In the genomic region with DNA sequence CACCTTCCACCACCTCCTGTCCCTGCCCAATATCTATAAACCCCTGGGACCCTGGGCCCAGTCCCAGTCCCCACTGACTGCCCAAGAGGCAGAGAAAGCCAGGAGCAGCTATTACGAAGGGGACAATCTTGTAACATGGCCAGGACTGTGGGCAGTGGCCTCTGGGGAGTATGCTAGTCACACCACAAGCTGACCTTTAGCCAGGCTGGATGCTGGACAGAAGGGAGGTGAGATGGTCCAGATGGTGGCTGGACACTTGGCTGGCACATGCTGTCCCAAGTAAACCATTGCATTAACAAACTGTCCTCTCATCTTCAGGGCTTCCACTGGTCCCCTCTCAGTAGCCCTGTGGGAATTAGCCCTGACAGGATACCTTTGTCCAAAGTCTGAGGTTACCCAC, we compare ENCODE assay signal across 14 mouse cellular contexts.
DNase-seq lines count a peak whose midpoint lies in the region; ATAC-seq and TF ChIP-seq lines count a peak whose summit lies in the region.
"Had no signal": no experiment of that assay in that cellular context is flagged by ENCODE, and none has a peak within 500 bp of the region (broad histone marks: within the 10 kb centered on the region; RNA-seq: fewer than 3 reads in every experiment).

No protein-coding gene starts in this region.

- no peaks in the 10 kb centered on the region for H3K79me2 ChIP-seq in myocyte (ENCODE audit: control insufficient read depth, insufficient read depth)

- WGBS in heart, embryonic 10.5 days: 63% methylated on average over 1 of the region's 1 CpGs
- WGBS in lung, postnatal 0 days: 75% methylated on average over 1 of the region's 1 CpGs
- 69% methylated on average over 1 of the region's 1 CpGs for WGBS in lung, adult 2 months

- DNase-seq in adrenal gland, postnatal 10 days: peak; percentile 69
- DNase-seq in adrenal gland, postnatal 4 days (ENCODE audit: low spot score in 2 of 2): no peak
- no peak for DNase-seq in heart, embryonic 10.5 days (ENCODE audit: low spot score)
- no peak for DNase-seq in heart, adult 8-10 months (ENCODE audit: low spot score)
- DNase-seq in lung, postnatal 0 days (ENCODE audit: low spot score): peak; percentile 28
- no peak for DNase-seq in lung, adult 2 months
- DNase-seq in right cerebral cortex, postnatal 25 days: no peak
- DNase-seq: cerebellum, postnatal 14 days had no signal

- peaks cover 87% of the 10 kb centered on the region for H3K4me1 ChIP-seq in heart, embryonic 10.5 days
- peaks cover 41% of the 10 kb centered on the region for H3K4me1 ChIP-seq in lung, postnatal 0 days (ENCODE audit: insufficient read depth, low read depth, low read length)
- H3K4me1 ChIP-seq in lung, adult 2 months (ENCODE audit: control insufficient read depth, insufficient read depth, low read length): peaks cover 3% of the 10 kb centered on the region; the same call in 1 of the 2 replicates

- TF ChIP-seq CTCF in lung, postnatal 0 days (IDR thresholded peaks at IDR 0.05): no peak
- TF ChIP-seq CTCF in lung, adult 2 months (IDR thresholded peaks at IDR 0.05; ENCODE audit: insufficient read depth, low read length): no peak

- peak overlapping the region; percentile 89 for H3K27ac ChIP-seq in heart, embryonic 10.5 days
- H3K27ac ChIP-seq in lung, postnatal 0 days (ENCODE audit: low read length): no peak overlapping the region
- H3K27ac ChIP-seq: hindbrain, postnatal 0 days; layer of hippocampus, adult 2 months had no signal

- no peak overlapping the region for H3K4me3 ChIP-seq in heart, embryonic 10.5 days
- no peak overlapping the region for H3K4me3 ChIP-seq in lung, postnatal 0 days (ENCODE audit: low read depth, low read length)
- no peak overlapping the region for H3K4me3 ChIP-seq in lung, adult 2 months (replicated peaks; ENCODE audit: extremely low read depth, low read depth, low read length)
- H3K4me3 ChIP-seq in myocyte: no peak overlapping the region
- H3K4me3 ChIP-seq: embryonic facial prominence, embryonic 12.5 days; forebrain, embryonic 10.5 days; layer of hippocampus, adult 2 months had no signal

- H3ac ChIP-seq in myocyte (ENCODE audit: control insufficient read depth, insufficient read length): no peak overlapping the region

- peak; percentile 63; the same call in 1 of the 2 replicates for TF ChIP-seq EP300 in lung, postnatal 0 days (IDR thresholded peaks at IDR 0.05)

- H3K27me3 ChIP-seq in heart, embryonic 10.5 days (ENCODE audit: insufficient read depth, poor library complexity, severe bottlenecking): no peaks in the 10 kb centered on the region
- no peaks in the 10 kb centered on the region for H3K27me3 ChIP-seq in lung, postnatal 0 days (replicated peaks; ENCODE audit: insufficient read depth, low read length)
- no peaks in the 10 kb centered on the region for H3K27me3 ChIP-seq in myocyte (ENCODE audit: control insufficient read depth, insufficient read depth, insufficient read length)
- H3K27me3 ChIP-seq: embryonic facial prominence, embryonic 12.5 days had no signal

- ATAC-seq in lung, postnatal 0 days: peak; percentile 45
- ATAC-seq: hindbrain, postnatal 0 days had no signal

- no peak overlapping the region for H3K9ac ChIP-seq in lung, postnatal 0 days (replicated peaks; ENCODE audit: low read depth)
- H3K9ac ChIP-seq: embryonic facial prominence, embryonic 12.5 days had no signal

- no peak for TF ChIP-seq POLR2A in lung, adult 2 months (IDR thresholded peaks at IDR 0.05; ENCODE audit: borderline replicate concordance, extremely low read depth, low read depth, low read length)
- TF ChIP-seq POLR2A in myocyte (IDR thresholded peaks at IDR 0.05; ENCODE audit: insufficient read length, low read depth): no peak

- no peaks in the 10 kb centered on the region for H3K9me3 ChIP-seq in heart, embryonic 10.5 days
- H3K9me3 ChIP-seq in lung, postnatal 0 days (ENCODE audit: low read length): no peaks in the 10 kb centered on the region
- H3K9me3 ChIP-seq: embryonic facial prominence, embryonic 12.5 days; forebrain, embryonic 10.5 days had no signal

- no peak overlapping the region for H3K4me2 ChIP-seq in lung, postnatal 0 days (replicated peaks; ENCODE audit: low read depth, low read length)
- H3K4me2 ChIP-seq in myocyte (ENCODE audit: low read depth): peak overlapping the region; percentile 21
- H3K4me2 ChIP-seq: embryonic facial prominence, embryonic 12.5 days; midbrain, embryonic 11.5 days had no signal

- H3K36me3 ChIP-seq in heart, embryonic 10.5 days: no peaks in the 10 kb centered on the region
- H3K36me3 ChIP-seq in lung, postnatal 0 days (ENCODE audit: insufficient read depth, low read length): no peaks in the 10 kb centered on the region
- H3K36me3 ChIP-seq in myocyte (ENCODE audit: control insufficient read depth, insufficient read depth): no peaks in the 10 kb centered on the region
- H3K36me3 ChIP-seq: forebrain, embryonic 10.5 days had no signal

TF ChIP-seq in myocyte, 11 proteins besides CTCF, POLR2A, EP300 and RAD21:
- TF ChIP-seq REST (IDR thresholded peaks at IDR 0.05; ENCODE audit: insufficient read depth, insufficient read length) (no peak), MYOG (IDR thresholded peaks at IDR 0.05; ENCODE audit: control insufficient read depth in 1 of 3, insufficient read depth in 1 of 3, insufficient read length in 2 of 3, low read depth in 2 of 3) (peak in 1 of 3 experiments; percentile 36), SRF (IDR thresholded peaks at IDR 0.05; ENCODE audit: control insufficient read depth, insufficient read length, low read depth) (no peak), CEBPB (IDR thresholded peaks at IDR 0.05; ENCODE audit: insufficient read depth, poor library complexity, severe bottlenecking) (no peak), MAX (IDR thresholded peaks at IDR 0.05; ENCODE audit: low read depth) (no peak), MYOD1 (IDR thresholded peaks at IDR 0.05; ENCODE audit: control insufficient read depth in 1 of 3, insufficient read length in 2 of 3, low read depth in 2 of 3) (peak in 1 of 3 experiments; percentile 62), POLR2AphosphoS2 (IDR thresholded peaks at IDR 0.05; ENCODE audit: insufficient read length, low read depth) (no peak), USF1 (IDR thresholded peaks at IDR 0.05; ENCODE audit: low read depth) (no peak), TCF3 (IDR thresholded peaks at IDR 0.05; ENCODE audit: insufficient read length, low read depth) (no peak)

Comparison
In these comparisons a context has a peak if more than half of its experiments do, and no peak if none do; other contexts are left out.
1. DNase-seq: peak in adrenal gland, postnatal 10 days (single experiment) and lung, postnatal 0 days (single experiment); none in adrenal gland, postnatal 4 days (0 of 2), heart, embryonic 10.5 days (single experiment), heart, adult 8-10 months (single experiment), lung, adult 2 months (single experiment) and right cerebral cortex, postnatal 25 days (single experiment).